Mouse (Mus musculus): ENCODE measurements around the gene Gsto1. TPM values are rescaled to one million over a fixed set of nuclear protein-coding genes. Genes with fewer than 3 reads are reported as not detected.

Gsto1 gene
- total and polyA plus RNA-seq, 3 experiments, result 148 to 191 (median 152) TPM

- H3K36me3 ChIP-seq (ENCODE audit: control insufficient read depth, insufficient read depth, low read length), result no peaks in the 10 kb centered on the region
- H3K79me2 ChIP-seq (replicated peaks; ENCODE audit: control insufficient read depth, insufficient read depth, low read length), result no peaks in the 10 kb centered on the region
- no peak overlapping the region for H3K4me3 ChIP-seq
- intact Hi-C loops (cut with DNase I), result no loop called here
- no peaks in the 10 kb centered on the region for H3K27me3 ChIP-seq (ENCODE audit: control insufficient read depth, insufficient read depth, low read length)
- TF ChIP-seq POLR2A (IDR thresholded peaks at IDR 0.05; ENCODE audit: insufficient read depth, low read depth, low read length), result no peak
- TF ChIP-seq EP300 (IDR thresholded peaks at IDR 0.05; ENCODE audit: insufficient read depth, low read depth, low read length), result 0 out of 2 replicates have a peak, but pooled peaks have one; percentile 17
- TF ChIP-seq CTCF (IDR thresholded peaks at IDR 0.05), result 0 out of 2 replicates have a peak, but pooled peaks have one; percentile 10
- H3K4me1 ChIP-seq (ENCODE audit: control insufficient read depth, insufficient read depth, low read length), result peaks cover 9% of the 10 kb centered on the region
- no peak overlapping the region; the same call in 1 of the 2 replicates for H3K27ac ChIP-seq
- 17% methylated on average over 10 of the region's 10 CpGs for WGBS
- H3K9ac ChIP-seq (ENCODE audit: low read depth, low read length), result peak overlapping the region; percentile 47
- DNase-seq, result peak; percentile 37 to 51
Observed at GRCm38 (mm10) chr19:47909387-47910116, 54.8 kb downstream of the Gsto1 start.

- Histone ChIP-seq H3K27ac (no peak overlapping the region), H3K4me1 (ENCODE audit: control insufficient read depth, insufficient read depth, low read length) (peaks cover 9% of the 10 kb centered on the region), H3K79me2 (replicated peaks; ENCODE audit: control insufficient read depth, insufficient read depth, low read length) (no peaks in the 10 kb centered on the region), H3K27me3 (ENCODE audit: control insufficient read depth, insufficient read depth, low read length) (no peaks in the 10 kb centered on the region), H3K36me3 (ENCODE audit: control insufficient read depth, insufficient read depth, low read length) (no peaks in the 10 kb centered on the region), H3K4me3 (no peak overlapping the region), H3K9ac (ENCODE audit: low read depth, low read length) (no peak overlapping the region)
- no peak for DNase-seq
- WGBS, result 50% methylated on average over 4 of the region's 4 CpGs
- intact Hi-C loops (cut with DNase I), result no loop called here
- TF ChIP-seq EP300 (IDR thresholded peaks at IDR 0.05; ENCODE audit: insufficient read depth, low read depth, low read length), result no peak
- no peak for TF ChIP-seq POLR2A (IDR thresholded peaks at IDR 0.05; ENCODE audit: insufficient read depth, low read depth, low read length)
- no peak for TF ChIP-seq CTCF (IDR thresholded peaks at IDR 0.05)
Observed at GRCm38 (mm10) chr19:47910117-47910618, 55.4 kb downstream of the Gsto1 start.

GRCm38 (mm10) chr19:47910751-47911150 lies 56.0 kb downstream of the Gsto1 start:
- H3K27ac ChIP-seq, result no peak overlapping the region
- WGBS, result 65% methylated on average over 4 of the region's 4 CpGs
- intact Hi-C loops (cut with DNase I), result no loop called here

GRCm38 (mm10) chr19:47913344-47913743 lies 58.6 kb downstream of the Gsto1 start:
- Histone ChIP-seq H3K36me3 (ENCODE audit: control insufficient read depth, insufficient read depth, low read length) (no peaks in the 10 kb centered on the region), H3K27ac (no peak overlapping the region), H3K4me3 (no peak overlapping the region), H3K27me3 (ENCODE audit: control insufficient read depth, insufficient read depth, low read length) (no peaks in the 10 kb centered on the region), H3K9ac (ENCODE audit: low read depth, low read length) (no peak overlapping the region), H3K79me2 (replicated peaks; ENCODE audit: control insufficient read depth, insufficient read depth, low read length) (no peaks in the 10 kb centered on the region), H3K4me1 (ENCODE audit: control insufficient read depth, insufficient read depth, low read length) (peaks cover 13% of the 10 kb centered on the region)
- WGBS, result 95% methylated on average over 7 of the region's 7 CpGs
- TF ChIP-seq EP300 (IDR thresholded peaks at IDR 0.05; ENCODE audit: insufficient read depth, low read depth, low read length) (no peak), POLR2A (IDR thresholded peaks at IDR 0.05; ENCODE audit: insufficient read depth, low read depth, low read length) (no peak), CTCF (IDR thresholded peaks at IDR 0.05) (no peak)
- no peak for DNase-seq
- intact Hi-C loops (cut with DNase I), result no loop called here

More at GRCm38 (mm10) chr19:47910751-47911150, 56.0 kb downstream of the Gsto1 start:
- H3K4me1 ChIP-seq (ENCODE audit: control insufficient read depth, insufficient read depth, low read length), result peaks cover 9% of the 10 kb centered on the region
- TF ChIP-seq EP300 (IDR thresholded peaks at IDR 0.05; ENCODE audit: insufficient read depth, low read depth, low read length) (no peak), POLR2A (IDR thresholded peaks at IDR 0.05; ENCODE audit: insufficient read depth, low read depth, low read length) (no peak), CTCF (IDR thresholded peaks at IDR 0.05) (no peak)
- no peaks in the 10 kb centered on the region for H3K36me3 ChIP-seq (ENCODE audit: control insufficient read depth, insufficient read depth, low read length)
- H3K27me3 ChIP-seq (ENCODE audit: control insufficient read depth, insufficient read depth, low read length), result no peaks in the 10 kb centered on the region
- no peak overlapping the region for H3K4me3 ChIP-seq
- no peak for DNase-seq
- no peaks in the 10 kb centered on the region for H3K79me2 ChIP-seq (replicated peaks; ENCODE audit: control insufficient read depth, insufficient read depth, low read length)
- H3K9ac ChIP-seq (ENCODE audit: low read depth, low read length), result no peak overlapping the region

- Histone ChIP-seq H3K27ac (no peak overlapping the region), H3K27me3 (ENCODE audit: control insufficient read depth, insufficient read depth, low read length) (no peaks in the 10 kb centered on the region), H3K4me1 (ENCODE audit: control insufficient read depth, insufficient read depth, low read length) (peaks cover 13% of the 10 kb centered on the region), H3K79me2 (replicated peaks; ENCODE audit: control insufficient read depth, insufficient read depth, low read length) (no peaks in the 10 kb centered on the region; the same call in 1 of the 2 replicates), H3K9ac (ENCODE audit: low read depth, low read length) (no peak overlapping the region), H3K36me3 (ENCODE audit: control insufficient read depth, insufficient read depth, low read length) (no peaks in the 10 kb centered on the region), H3K4me3 (no peak overlapping the region)
- no peak for DNase-seq
- intact Hi-C loops (cut with DNase I), result no loop called here
- no peak for TF ChIP-seq EP300 (IDR thresholded peaks at IDR 0.05; ENCODE audit: insufficient read depth, low read depth, low read length)
- TF ChIP-seq CTCF (IDR thresholded peaks at IDR 0.05), result no peak
- no peak for TF ChIP-seq POLR2A (IDR thresholded peaks at IDR 0.05; ENCODE audit: insufficient read depth, low read depth, low read length)
- WGBS, result 94% methylated on average over 4 of the region's 4 CpGs
Observed at GRCm38 (mm10) chr19:47914191-47914590, 59.4 kb downstream of the Gsto1 start.

Other genes starting within 250 kb of the Gsto1 start
- gene Col17a1, start 162.9 kb upstream of the Gsto1 start, total RNA-seq (2021), result under 1 TPM in 1 of 2 experiments, not detected in 1; 0.18 TPM
- gene Col17a1, start 162.9 kb upstream of the Gsto1 start, polyA plus RNA-seq (2012; rRNA removed), result 0.03 and 0.37 TPM in 2 replicates
- 10 to 100 TPM; 62.8 to 67.7 TPM for gene Sfr1, start 123.3 kb upstream of the Gsto1 start, total RNA-seq (2021)
- gene Sfr1, start 123.3 kb upstream of the Gsto1 start, polyA plus RNA-seq (2012; rRNA removed), result 56.1 and 83.0 TPM in 2 replicates
- 1 to 10 TPM; 2.6 to 2.7 TPM for gene Gsto2, start 10.6 kb downstream of the Gsto1 start, total RNA-seq (2021)
- 1.4 and 1.6 TPM in 2 replicates for gene Gsto2, start 10.6 kb downstream of the Gsto1 start, polyA plus RNA-seq (2012; rRNA removed)
- gene Cfap43, start 64.3 kb downstream of the Gsto1 start, total RNA-seq (2021), result not detected
- gene Cfap43, start 64.3 kb downstream of the Gsto1 start, polyA plus RNA-seq (2012; rRNA removed), result 0.26 and 0.86 TPM in 2 replicates
- gene Itprip, start 64.3 kb downstream of the Gsto1 start, total RNA-seq (2021), result 10 to 100 TPM in 1 of 2 experiments, 1 to 10 TPM in 1; 8.5 to 11.7 TPM
- gene Itprip, start 64.3 kb downstream of the Gsto1 start, polyA plus RNA-seq (2012; rRNA removed), result 8.1 and 8.6 TPM in 2 replicates
- gene Cfap58, start 82.7 kb downstream of the Gsto1 start, total RNA-seq (2021), result 1 to 10 TPM; 1.9 to 2.1 TPM
- 0.02 TPM in 1 of 2 replicates, not detected in the other for gene Cfap58, start 82.7 kb downstream of the Gsto1 start, polyA plus RNA-seq (2012; rRNA removed)